Mouse (Mus musculus): ENCODE data around the gene Sned1.

DNA sequence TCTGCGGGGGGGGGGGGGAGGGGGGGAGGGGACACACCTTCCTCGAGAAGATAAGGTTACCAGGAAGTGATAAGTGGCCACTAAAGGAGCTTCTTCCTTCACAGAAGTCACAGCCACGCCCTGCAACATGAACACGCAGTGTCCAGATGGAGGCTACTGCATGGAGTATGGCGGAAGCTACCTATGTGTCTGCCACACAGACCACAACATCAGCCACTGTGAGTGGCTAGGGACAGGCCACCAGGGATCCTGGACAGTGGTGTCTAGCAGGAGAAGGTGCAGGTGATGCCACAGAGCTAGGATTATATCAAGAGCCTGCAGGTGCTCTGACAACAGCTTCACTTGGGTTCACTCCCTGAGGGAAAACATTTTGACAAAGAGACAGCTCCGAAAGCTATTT is 36.1 kb downstream of the Sned1 start:
- TF ChIP-seq GATA1 (IDR thresholded peaks at IDR 0.05; ENCODE audit: borderline replicate concordance, low read length) = no peak
- no peak for TF ChIP-seq FLI1 (IDR thresholded peaks at IDR 0.05; ENCODE audit: low read length)
